Mouse (Mus musculus): ENCODE data around the gene Vav2. TPM values are rescaled to one million over a fixed set of nuclear protein-coding genes. Genes with fewer than 3 reads are reported as not detected.
A peak's percentile ranks its signal among the peaks of the same experiment; 100 is the strongest.

The Vav2 gene
- polyA plus RNA-seq, 1 experiment from 2014 or later = 13.1 TPM

DNA sequence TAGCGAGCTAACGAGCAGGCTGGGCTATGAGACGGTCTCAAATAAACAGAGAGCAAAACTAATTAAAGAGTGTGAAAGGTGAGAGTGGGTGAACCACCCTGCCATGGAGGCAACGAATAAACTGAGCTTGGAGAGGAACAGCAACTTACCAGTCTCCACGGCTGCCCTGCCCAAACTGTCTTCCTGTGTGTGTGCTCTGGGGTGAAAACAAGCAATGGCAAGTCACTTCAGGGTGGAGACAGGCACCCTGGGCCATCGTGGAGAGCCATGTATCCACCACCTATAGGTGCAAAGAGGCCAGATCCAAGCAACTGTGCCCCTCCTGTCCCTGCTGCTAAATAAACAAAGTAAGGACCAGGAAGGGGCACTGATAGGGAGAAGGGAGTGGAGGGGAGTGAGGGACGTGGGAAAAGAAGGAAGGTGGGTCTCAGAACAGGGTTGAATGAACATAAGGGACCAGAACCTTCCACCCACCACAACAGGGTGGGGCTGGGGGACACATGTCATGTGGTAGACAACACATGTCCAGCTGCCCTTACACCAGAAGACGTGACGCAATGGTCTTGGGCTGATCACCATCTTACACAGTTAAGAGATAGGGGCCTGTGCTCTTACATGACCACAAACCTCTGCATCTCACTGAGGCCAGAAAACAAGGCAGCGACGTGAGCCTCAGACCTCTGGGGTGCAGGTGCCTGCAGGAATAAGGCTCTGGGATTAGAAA is 11.6 kb downstream of the Vav2 start:
- H3K4me2 ChIP-seq (ENCODE audit: low read length) = no peak overlapping the region
- H3K4me1 ChIP-seq (replicated peaks; ENCODE audit: control insufficient read depth, insufficient read depth, low read length) = peaks cover 57% of the 10 kb centered on the region
- H3K27ac ChIP-seq (ENCODE audit: low read length) = no peak overlapping the region
- H3K27me3 ChIP-seq (replicated peaks; ENCODE audit: control insufficient read depth, insufficient read depth, low read length) = no peaks in the 10 kb centered on the region
- no peaks in the 10 kb centered on the region for H3K9me3 ChIP-seq (ENCODE audit: control insufficient read depth, low read length)
- no peaks in the 10 kb centered on the region for H3K36me3 ChIP-seq (ENCODE audit: control insufficient read depth, insufficient read depth)
- 61% methylated on average over 11 of the region's 11 CpGs for WGBS
- H3K9ac ChIP-seq (replicated peaks; ENCODE audit: low read depth, low read length) = no peak overlapping the region
- no peak overlapping the region for H3K4me3 ChIP-seq (replicated peaks; ENCODE audit: low read length)
- ATAC-seq = no peak

DNA sequence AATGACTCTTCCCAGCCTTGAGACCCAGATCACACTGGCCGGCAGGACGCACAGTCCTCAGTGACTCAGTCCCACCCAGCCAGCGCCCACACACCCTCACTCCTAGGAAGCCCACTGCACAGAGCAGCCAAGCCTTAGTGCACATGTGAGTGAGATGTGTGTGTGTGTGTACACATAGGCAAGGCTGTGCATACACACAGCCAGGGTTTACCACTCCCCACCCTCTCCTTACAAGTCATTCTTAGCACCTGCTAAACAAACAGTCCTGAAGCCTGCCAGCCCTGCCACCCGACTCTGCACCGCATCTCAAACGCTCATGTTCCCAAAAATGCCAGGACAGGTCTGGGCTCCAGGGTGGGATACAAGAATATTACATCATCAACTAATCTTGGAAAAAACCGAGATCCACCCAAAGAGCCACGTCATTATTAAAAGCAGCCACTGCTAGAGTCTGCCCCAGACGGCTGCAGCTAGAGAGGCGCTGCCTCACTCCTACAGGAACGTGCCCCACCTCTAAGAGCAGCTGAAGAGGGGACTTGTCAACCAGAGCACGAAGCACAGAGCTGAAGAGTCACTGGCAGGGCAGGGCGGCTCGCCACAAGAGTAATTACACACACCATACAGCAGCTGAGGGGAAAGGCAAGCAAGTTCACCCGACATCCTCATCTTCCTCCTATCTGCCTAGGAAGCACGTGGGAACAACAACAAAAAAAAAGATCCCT is 12.7 kb downstream of the Vav2 start:
- no peak overlapping the region for H3K4me3 ChIP-seq (replicated peaks; ENCODE audit: low read length)
- ATAC-seq = peak; percentile 70
- H3K4me2 ChIP-seq (ENCODE audit: low read length) = peak overlapping the region; percentile 39
- H3K36me3 ChIP-seq (ENCODE audit: control insufficient read depth, insufficient read depth) = no peaks in the 10 kb centered on the region
- H3K9ac ChIP-seq (replicated peaks; ENCODE audit: low read depth, low read length) = peak overlapping the region; percentile 37
- no peaks in the 10 kb centered on the region for H3K27me3 ChIP-seq (replicated peaks; ENCODE audit: control insufficient read depth, insufficient read depth, low read length)
- peaks cover 57% of the 10 kb centered on the region for H3K4me1 ChIP-seq (replicated peaks; ENCODE audit: control insufficient read depth, insufficient read depth, low read length)
- no peaks in the 10 kb centered on the region for H3K9me3 ChIP-seq (ENCODE audit: control insufficient read depth, low read length)
- peak overlapping the region; percentile 46 for H3K27ac ChIP-seq (ENCODE audit: low read length)
- 8% methylated on average over 16 of the region's 16 CpGs for WGBS

GRCm38 (mm10) chr2:27413582-27413935 is 13.3 kb downstream of the Vav2 start:
- ATAC-seq = no peak
- 6% methylated on average over 2 of the region's 2 CpGs for WGBS
- Histone ChIP-seq H3K4me3 (replicated peaks; ENCODE audit: low read length) (no peak overlapping the region), H3K4me2 (ENCODE audit: low read length) (peak overlapping the region; percentile 39), H3K27me3 (replicated peaks; ENCODE audit: control insufficient read depth, insufficient read depth, low read length) (no peaks in the 10 kb centered on the region), H3K27ac (ENCODE audit: low read length) (peak overlapping the region; percentile 39), H3K9ac (replicated peaks; ENCODE audit: low read depth, low read length) (peak overlapping the region; percentile 37; the same call in 1 of the 2 replicates), H3K4me1 (replicated peaks; ENCODE audit: control insufficient read depth, insufficient read depth, low read length) (peaks cover 56% of the 10 kb centered on the region), H3K36me3 (ENCODE audit: control insufficient read depth, insufficient read depth) (no peaks in the 10 kb centered on the region), H3K9me3 (ENCODE audit: control insufficient read depth, low read length) (no peaks in the 10 kb centered on the region)

GRCm38 (mm10) chr2:27412245-27412800 is 14.5 kb downstream of the Vav2 start:
- Histone ChIP-seq H3K27ac (ENCODE audit: low read length) (peak overlapping the region; percentile 80), H3K27me3 (replicated peaks; ENCODE audit: control insufficient read depth, insufficient read depth, low read length) (no peaks in the 10 kb centered on the region), H3K4me2 (ENCODE audit: low read length) (peak overlapping the region; percentile 21; the same call in 1 of the 2 replicates), H3K4me3 (replicated peaks; ENCODE audit: low read length) (no peak overlapping the region), H3K4me1 (replicated peaks; ENCODE audit: control insufficient read depth, insufficient read depth, low read length) (peaks cover 47% of the 10 kb centered on the region), H3K9me3 (ENCODE audit: control insufficient read depth, low read length) (no peaks in the 10 kb centered on the region), H3K9ac (replicated peaks; ENCODE audit: low read depth, low read length) (0 out of 2 replicates have a peak overlapping the region, but pooled peaks have one; percentile 16), H3K36me3 (ENCODE audit: control insufficient read depth, insufficient read depth) (no peaks in the 10 kb centered on the region)
- ATAC-seq = peak; percentile 15; the same call in 1 of the 2 replicates
- 11% methylated on average over 7 of the region's 7 CpGs for WGBS

DNA sequence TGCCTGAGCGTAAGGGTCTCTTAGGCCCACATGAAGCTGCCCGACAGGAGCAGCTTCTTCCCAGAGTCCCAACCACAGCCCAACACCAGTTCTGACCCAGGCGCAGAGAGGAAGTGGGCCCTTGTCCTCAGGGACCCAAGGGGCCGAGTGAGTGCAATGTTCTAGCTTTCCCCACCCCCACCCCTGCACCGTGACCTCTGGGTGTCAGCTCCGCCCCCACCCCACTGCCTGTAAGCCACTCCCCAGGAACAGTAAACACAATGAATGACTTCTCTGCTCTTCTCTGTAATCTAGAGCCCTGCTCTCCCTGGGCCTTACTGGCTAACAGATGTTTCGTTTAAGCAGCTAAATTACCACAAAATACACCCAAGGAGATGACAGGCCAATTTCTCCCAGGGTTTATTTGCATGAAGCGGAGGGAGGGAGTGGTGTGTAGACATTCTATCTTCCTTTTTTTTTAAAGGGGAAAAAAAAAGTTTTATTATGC is 15.1 kb downstream of the Vav2 start:
- H3K4me3 ChIP-seq (replicated peaks; ENCODE audit: low read length) = no peak overlapping the region
- H3K4me1 ChIP-seq (replicated peaks; ENCODE audit: control insufficient read depth, insufficient read depth, low read length) = peaks cover 48% of the 10 kb centered on the region
- ATAC-seq = peak; percentile 41
- no peak overlapping the region for H3K9ac ChIP-seq (replicated peaks; ENCODE audit: low read depth, low read length)
- WGBS = 35% methylated on average over 8 of the region's 8 CpGs
- H3K27ac ChIP-seq (ENCODE audit: low read length) = peak overlapping the region; percentile 48
- no peak overlapping the region for H3K4me2 ChIP-seq (ENCODE audit: low read length)
- H3K9me3 ChIP-seq (ENCODE audit: control insufficient read depth, low read length) = no peaks in the 10 kb centered on the region
- H3K36me3 ChIP-seq (ENCODE audit: control insufficient read depth, insufficient read depth) = no peaks in the 10 kb centered on the region
- no peaks in the 10 kb centered on the region for H3K27me3 ChIP-seq (replicated peaks; ENCODE audit: control insufficient read depth, insufficient read depth, low read length)

GRCm38 (mm10) chr2:27410518-27411140 is 16.2 kb downstream of the Vav2 start:
- 88% methylated on average over 6 of the region's 6 CpGs for WGBS
- Histone ChIP-seq H3K9ac (replicated peaks; ENCODE audit: low read depth, low read length) (no peak overlapping the region), H3K27ac (ENCODE audit: low read length) (no peak overlapping the region), H3K4me3 (replicated peaks; ENCODE audit: low read length) (no peak overlapping the region), H3K9me3 (ENCODE audit: control insufficient read depth, low read length) (no peaks in the 10 kb centered on the region), H3K27me3 (replicated peaks; ENCODE audit: control insufficient read depth, insufficient read depth, low read length) (no peaks in the 10 kb centered on the region), H3K4me1 (replicated peaks; ENCODE audit: control insufficient read depth, insufficient read depth, low read length) (peaks cover 41% of the 10 kb centered on the region), H3K4me2 (ENCODE audit: low read length) (no peak overlapping the region), H3K36me3 (ENCODE audit: control insufficient read depth, insufficient read depth) (no peaks in the 10 kb centered on the region)
- ATAC-seq = no peak

DNA sequence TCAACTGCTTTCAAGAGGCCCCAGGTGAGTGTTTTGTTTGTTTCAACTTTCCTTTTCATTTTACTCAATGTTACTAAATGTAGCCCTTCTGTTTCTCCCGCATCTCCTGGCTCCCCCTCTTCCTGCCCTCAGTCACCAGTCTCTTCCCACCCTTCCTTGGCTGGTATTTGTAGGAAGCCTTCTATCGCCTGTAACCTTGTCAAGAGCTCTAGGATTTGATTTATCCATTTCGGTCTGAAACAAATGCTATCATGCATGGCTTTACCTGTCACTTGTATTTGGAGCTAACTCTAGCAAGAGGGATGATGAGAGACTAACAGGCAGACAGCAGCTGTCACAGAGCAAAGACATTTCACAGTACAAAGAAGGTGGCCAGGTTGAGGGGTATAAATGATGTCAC is 18.6 kb downstream of the Vav2 start:
- Histone ChIP-seq H3K9me3 (ENCODE audit: control insufficient read depth, low read length) (no peaks in the 10 kb centered on the region), H3K4me3 (replicated peaks; ENCODE audit: low read length) (no peak overlapping the region), H3K9ac (replicated peaks; ENCODE audit: low read depth, low read length) (no peak overlapping the region), H3K4me1 (replicated peaks; ENCODE audit: control insufficient read depth, insufficient read depth, low read length) (peaks cover 19% of the 10 kb centered on the region), H3K27ac (ENCODE audit: low read length) (no peak overlapping the region), H3K4me2 (ENCODE audit: low read length) (no peak overlapping the region), H3K36me3 (ENCODE audit: control insufficient read depth, insufficient read depth) (no peaks in the 10 kb centered on the region), H3K27me3 (replicated peaks; ENCODE audit: control insufficient read depth, insufficient read depth, low read length) (no peaks in the 10 kb centered on the region)
- ATAC-seq = no peak
- WGBS = 83% methylated on average over 3 of the region's 3 CpGs

DNA sequence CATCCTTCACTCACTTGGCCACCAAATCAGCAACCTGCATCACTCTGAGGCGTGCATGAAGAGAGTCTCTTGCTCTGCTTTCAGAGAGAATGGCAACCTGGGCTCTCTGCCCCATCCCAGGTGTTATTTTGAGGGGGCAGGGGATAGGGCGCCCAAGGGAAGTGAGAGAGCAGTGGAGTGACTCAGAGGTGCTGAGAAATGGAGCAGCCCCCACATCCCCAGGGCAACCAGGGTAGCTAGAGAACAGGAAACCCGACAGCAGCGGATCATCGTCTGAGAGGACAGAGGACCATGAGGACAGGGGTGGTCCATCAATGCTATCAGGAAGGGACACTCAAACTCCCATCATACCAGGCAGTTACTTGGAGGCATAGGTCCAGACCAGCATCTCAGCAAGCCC is 19.9 kb downstream of the Vav2 start:
- no peaks in the 10 kb centered on the region for H3K36me3 ChIP-seq (ENCODE audit: control insufficient read depth, insufficient read depth)
- H3K4me1 ChIP-seq (replicated peaks; ENCODE audit: control insufficient read depth, insufficient read depth, low read length) = peaks cover 11% of the 10 kb centered on the region
- no peaks in the 10 kb centered on the region for H3K27me3 ChIP-seq (replicated peaks; ENCODE audit: control insufficient read depth, insufficient read depth, low read length)
- H3K9ac ChIP-seq (replicated peaks; ENCODE audit: low read depth, low read length) = no peak overlapping the region
- no peak overlapping the region for H3K4me2 ChIP-seq (ENCODE audit: low read length)
- H3K9me3 ChIP-seq (ENCODE audit: control insufficient read depth, low read length) = no peaks in the 10 kb centered on the region
- no peak overlapping the region for H3K4me3 ChIP-seq (replicated peaks; ENCODE audit: low read length)
- 92% methylated on average over 5 of the region's 5 CpGs for WGBS
- no peak overlapping the region for H3K27ac ChIP-seq (ENCODE audit: low read length)
- no peak for ATAC-seq

Data from forebrain, embryonic 16.5 days (tissue).